Mouse (Mus musculus) bone marrow macrophage, adult 2 months (primary cell): ENCODE results near the gene Best3.

Experiments
- CTCF ChIP-seq: IDR thresholded peaks from 2 replicates; pipeline ENCODE4 v1.5.1; 2012; ENCODE audit warnings: low read depth, mild to moderate bottlenecking, low read length, moderate library complexity
- POLR2A ChIP-seq: IDR thresholded peaks from 2 replicates; pipeline ENCODE4 v1.6.1; 2012; ENCODE audit warnings: mild to moderate bottlenecking, low read depth, low read length, borderline replicate concordance

GRCm38 (mm10) chr10:117021020-117021754 is 35.1 kb downstream of the Best3 start:
- TF ChIP-seq POLR2A (no peak), CTCF (no peak)
